Mouse (Mus musculus) megakaryocyte-erythroid progenitor cell, adult 5-6 weeks (primary cell): ENCODE data around the gene Abcc9. TPM values are rescaled to one million over a fixed set of nuclear protein-coding genes. Genes with fewer than 3 reads are reported as not detected.
A peak's percentile ranks its signal among the peaks of the same experiment; 100 is the strongest.

Experiments
- ATAC-seq: replicated peaks from 2 replicates; pipeline ENCODE4 v1.8.0; 2016; ENCODE audit warnings: mild to moderate bottlenecking, inconsistent platforms; ENCODE audit not compliant: severe bottlenecking, poor library complexity, low FRiP score, low TSS enrichment
- total RNA-seq, 2 experiments: library from RNA; stranded (forward) in 1 of 2; stranded (reverse) in 1 of 2; fragments of 200-1000, 215-1000 nt in 1 of 2; fragments of >200 nt in 1 of 2; fragmentation: Nextera tagmentation in 1 of 2; gene quantifications; 2 replicates each; pipeline ENCODE4 v1.2.3; 2014 to 2017

Gene Abcc9
- total RNA-seq, 2 experiments from 2014 or later, result not detected

DNA sequence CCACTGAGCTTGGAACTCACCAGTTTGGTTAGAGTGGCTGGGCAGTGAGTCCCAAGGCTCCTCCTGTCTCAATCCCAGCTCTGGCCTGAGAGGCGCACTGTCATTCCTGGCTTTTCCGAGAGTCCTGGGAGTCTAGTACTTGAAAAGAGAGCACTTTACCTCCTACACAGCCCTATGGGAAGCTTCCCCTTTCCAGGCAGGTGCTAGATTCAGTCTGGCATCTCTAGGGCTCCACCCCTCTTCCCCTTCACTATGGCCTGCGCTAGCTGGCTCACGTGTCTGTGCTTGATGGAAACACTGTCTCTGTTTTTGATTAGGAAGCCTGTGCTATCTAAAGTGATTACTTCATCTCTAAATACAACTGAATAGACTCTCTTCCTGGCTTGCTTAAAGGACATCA, 66.5 kb downstream of the Abcc9 start:
- no peak for ATAC-seq

DNA sequence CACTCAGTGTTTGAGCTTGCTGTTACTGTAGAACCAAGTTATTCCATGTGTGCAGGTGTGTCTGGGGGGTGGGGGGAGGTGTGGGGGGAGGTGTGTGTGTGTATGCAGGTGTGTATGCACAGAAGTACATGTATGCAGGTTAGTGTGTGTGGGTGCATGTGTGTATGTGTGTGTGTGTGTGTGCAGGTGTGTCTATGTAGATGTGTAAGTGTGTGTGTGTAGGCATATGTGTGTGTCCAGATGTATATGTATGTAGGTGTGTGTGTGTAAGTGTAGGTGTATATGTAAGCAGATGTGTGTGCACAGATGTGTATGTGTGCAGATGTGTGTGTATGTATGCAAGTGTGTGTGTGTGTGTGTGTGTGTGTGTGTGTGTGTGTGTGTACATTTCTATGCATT, 66.9 kb downstream of the Abcc9 start:
- ATAC-seq, result no peak

DNA sequence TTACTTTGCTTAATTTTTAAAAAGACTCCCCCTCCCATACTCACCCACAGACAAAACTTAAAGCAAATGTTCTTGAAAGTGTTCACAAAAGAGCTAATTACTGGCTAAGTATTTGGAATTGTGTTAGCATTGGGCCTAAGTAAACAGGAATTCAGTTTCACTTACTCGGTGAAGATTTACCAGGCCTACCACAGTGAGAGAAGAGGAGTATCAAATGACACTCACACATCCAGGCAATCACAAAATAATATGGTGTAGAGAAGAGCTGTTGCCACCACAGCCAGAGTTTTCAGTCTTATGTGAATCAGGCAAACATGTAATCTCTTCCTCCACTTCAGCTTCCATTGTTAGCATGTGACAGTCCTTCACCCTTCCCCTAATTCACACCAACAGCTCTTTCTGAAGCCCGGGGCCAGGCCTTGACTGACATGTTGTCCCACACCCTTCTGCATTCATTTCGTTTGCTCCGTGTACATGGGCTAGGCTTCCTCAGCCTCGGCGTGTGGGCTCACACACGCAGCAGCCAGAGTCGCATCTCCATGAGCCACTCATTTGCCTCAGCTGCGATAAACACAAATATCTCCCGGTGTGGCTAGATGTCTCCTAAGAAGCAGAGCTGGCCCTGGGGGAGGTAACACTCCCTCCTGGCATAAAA, 67.5 kb downstream of the Abcc9 start:
- ATAC-seq, result no peak

DNA sequence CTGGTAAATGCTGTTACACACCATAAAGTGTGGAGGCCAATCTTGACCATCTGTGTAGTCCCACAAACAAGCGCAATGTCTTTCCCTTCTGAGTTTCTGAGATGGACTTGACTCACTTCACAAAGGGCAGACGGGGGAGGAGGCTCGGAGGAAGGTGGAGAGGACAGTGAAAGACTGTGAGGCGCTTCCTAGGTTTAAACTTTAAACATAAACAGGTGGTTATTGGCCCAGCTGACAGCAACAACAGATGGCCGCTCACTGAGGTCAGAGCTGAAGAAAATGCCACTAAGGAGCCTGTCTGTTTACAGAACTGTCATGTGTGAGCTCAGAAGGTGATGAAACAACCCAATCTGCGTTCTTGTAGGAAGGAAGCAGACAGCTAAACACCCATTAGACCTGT, 78.8 kb downstream of the Abcc9 start:
- no peak for ATAC-seq

DNA sequence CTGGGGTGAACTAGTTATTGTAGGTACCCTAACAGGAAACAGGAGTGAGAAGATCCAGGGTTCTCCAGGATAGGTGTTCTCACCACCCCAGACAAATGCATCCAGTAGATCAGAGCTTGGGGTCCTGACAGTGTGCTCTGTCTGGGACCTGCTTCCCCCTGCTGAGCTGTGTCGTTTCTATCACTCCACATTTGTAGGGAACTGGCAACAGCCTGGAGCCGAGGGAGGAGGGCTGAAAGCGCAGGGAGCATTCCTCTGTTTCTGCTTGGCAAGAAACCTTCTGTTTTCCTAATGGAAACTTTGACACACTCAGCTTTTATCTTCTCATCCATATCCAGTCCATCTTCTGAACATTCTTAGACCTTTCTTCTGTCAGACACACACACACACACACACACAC, 85.5 kb downstream of the Abcc9 start:
- no peak for ATAC-seq

DNA sequence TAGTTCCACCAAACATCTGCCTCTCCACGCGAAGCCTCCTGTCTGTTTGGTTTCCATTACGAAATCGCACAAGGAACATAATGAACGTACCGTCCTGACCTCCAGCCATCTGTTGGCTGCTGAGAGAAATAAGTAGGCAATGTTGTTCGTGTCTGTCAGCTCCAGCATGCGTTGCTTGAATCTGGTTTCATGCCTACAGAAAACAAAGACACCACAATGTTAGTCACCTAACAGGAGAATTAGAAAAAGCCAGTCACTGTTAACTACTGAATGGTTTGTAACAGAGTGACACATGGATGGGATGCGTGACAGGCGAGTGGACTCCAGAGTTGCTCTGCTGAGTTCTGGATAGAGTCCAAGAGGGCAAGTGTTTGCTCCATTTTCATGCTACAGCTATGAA, 87.8 kb downstream of the Abcc9 start:
- no peak for ATAC-seq

DNA sequence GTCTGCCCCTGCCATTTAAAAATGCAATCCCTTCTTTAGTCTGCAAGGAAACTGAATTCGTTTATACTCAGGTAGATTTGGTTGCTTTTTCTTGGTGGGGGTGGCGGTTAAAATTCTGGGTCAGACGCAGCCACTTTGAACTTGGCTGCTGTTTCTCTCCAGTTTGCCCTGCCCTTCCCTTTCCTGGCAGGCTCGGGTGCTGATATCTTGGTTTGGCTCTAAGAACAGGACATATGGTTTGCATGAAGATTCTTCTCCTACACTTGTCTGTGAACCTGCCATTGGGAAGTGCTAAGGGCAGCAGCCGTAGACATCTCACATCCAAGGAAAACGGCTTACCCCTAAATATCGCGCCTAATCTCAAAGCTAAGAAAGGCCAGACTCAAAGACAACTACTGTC, 89.7 kb downstream of the Abcc9 start:
- no peak for ATAC-seq

DNA sequence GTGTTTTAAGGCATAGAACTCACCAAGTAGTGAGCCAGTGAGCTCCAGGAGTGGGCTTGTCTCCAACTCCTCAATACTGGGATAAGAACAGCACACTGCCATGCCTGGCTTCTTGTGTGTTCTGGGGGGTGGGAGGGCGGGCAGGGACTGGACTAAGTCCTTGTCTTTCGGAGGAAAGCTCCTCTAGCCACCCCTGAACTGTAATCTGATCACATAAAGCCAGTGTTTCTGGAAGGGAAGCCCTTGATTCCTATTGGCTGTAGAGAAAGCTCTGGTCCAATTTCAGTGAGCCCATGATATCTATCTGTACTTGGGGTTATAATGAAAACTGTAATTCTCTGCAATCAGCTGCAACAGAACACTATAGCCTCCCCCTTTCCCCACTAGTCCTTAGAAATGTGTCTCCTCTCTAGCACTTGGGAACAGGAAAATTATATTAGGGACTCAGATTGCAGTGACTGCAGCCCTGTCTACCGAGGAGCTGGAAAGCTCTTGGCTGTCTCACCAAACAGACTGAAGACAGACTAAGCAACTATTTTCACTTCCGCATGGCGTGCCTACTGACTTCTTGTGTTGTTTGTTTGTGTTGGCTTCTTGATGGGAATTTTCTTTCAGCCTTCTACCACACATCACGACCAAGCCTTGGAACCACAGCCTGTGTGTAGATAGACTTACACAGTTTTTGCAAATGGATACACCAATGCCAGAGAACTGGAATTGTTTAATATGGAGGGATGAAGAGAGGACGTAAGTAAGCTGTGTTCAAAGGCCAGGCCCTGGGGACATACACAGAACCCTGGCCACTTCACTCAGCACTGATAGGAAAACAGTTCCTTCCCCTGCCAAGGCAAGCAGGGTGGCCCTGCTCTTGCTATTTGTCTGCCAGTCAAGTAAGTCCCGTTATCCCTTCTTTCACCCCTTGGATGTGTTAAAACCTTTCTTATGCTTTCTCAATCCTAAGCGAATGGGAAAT, 92.4 kb downstream of the Abcc9 start:
- ATAC-seq, result no peak

DNA sequence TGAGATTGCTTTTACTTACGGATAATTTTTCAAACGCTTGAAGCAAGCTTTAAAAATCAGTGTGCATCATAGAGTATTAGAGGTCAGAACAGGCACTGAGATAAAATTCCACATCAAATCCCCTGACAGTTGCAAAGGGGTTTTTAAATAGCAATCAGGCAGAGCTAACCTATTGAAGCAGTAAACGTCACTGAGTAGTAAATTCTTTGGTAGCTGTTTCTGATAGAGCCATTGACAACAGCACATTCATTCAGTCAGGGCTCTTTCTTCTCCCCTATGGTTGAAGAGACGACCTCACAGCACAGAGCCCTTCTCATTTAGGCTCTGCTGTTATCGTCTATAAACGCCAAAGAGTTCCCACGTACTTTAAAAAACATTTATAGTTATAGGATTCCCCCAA, 95.0 kb downstream of the Abcc9 start:
- ATAC-seq, result no peak

DNA sequence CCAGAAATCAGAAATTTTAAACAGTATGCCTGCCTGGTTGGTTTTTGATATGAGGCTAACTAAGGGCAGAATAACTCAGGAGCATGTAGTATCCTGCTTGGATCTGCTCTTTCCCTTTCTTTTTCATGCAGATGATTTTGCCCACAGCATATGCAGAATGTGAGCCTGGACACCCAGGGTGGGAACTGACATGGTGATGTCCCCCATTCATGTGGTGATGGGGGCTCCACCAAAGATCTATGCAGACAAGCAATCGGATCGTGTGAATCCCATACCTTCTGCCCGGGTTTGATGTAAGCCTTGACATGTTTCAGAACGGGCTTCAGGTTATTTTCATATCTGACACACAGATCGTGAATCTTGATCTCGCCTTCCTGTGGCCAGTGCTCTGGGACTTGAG, 99.3 kb downstream of the Abcc9 start:
- ATAC-seq, result no peak

DNA sequence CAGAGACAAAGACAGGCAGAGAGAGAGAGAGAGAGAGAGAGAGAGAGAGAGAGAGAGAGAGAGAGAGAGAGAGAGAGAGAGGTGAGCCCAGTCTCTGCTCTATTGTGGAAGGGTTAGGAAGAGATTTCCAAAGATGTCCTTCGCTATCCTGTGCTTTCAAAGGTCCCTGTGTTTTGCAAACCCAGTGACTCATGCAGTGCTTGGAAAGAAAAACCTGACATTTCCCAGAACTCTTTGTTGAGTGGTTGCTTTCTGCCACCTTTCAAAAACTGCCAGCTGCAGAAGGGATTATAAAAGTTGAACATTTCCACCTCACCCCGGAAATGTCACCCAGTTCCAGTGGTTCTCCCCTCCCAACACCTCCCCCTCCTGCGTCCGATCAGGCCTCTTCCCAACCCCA, 123.3 kb downstream of the Abcc9 start:
- no peak for ATAC-seq

DNA sequence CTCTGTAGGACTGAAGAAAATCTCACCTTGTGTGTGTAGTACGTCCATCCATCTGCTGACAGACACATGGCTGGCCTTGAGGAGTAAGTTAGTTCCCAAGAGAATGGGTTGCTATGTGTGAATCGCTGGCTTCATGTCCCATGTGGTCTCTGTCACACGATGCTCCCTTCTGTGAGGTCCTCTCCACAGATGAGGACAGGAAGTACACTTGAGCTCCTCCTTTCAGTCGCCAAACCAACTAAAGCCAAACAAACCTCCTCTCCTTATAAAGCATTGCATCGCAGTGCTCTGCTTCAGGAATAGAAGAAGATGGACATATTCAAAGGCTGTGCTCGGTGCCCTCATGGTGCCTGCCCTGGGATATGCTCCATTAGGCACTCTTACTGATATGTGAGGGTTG, 124.3 kb downstream of the Abcc9 start:
- no peak for ATAC-seq

DNA sequence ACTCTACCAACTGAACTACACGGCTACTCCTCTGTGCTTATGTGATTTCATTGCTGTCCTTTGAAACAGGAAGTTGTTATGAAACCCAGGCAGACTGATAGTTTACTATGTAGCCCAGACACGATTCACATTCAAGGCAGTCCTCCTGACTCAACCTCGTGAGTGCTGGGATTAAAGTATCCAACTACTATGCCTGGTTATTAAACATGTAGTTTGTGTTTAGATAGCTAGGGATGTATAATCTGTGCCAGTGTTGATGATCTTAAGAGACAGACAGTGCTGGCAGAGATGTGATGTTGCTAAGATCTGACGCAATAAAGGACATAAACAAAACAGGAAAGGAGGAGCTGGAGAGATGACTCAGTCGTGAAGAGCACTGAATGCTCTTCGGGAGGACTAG, 129.2 kb downstream of the Abcc9 start:
- ATAC-seq, result no peak

DNA sequence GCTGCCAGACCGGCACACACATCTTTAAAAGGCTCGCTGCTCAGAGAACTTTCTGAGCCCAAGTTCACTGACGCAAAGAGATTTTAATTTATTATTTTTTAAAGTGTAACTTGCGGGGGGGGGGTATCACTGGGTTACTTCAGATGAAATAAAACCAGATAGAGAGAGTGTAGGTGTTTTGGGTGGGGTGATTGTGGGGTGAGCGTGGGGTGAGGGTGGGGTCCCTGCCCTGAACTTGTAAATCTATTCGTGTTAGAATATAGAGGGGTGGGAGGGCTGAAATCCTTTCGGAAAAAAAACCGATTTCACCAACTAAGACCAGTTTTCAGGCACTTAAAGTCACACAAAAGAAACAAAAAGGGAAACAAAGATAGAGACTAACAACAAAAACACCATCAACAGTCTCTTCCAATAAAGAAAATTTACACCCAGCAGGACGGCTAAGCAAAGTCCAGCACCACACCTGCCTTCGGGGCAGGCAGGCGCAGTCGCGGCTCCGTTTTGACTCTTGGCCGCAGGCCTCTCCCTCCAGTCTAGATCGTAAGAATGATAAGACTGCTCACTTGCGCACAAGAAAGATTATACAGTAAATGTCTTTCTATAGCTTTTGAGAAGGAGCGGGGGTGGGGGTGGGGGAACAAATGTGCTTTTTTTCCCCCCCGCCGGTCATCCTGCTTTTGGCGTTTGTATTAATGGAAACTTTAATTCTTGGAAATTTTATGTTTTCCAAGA, 130.3 kb downstream of the Abcc9 start:
- peak; percentile 53; the same call in 1 of the 2 replicates for ATAC-seq

DNA sequence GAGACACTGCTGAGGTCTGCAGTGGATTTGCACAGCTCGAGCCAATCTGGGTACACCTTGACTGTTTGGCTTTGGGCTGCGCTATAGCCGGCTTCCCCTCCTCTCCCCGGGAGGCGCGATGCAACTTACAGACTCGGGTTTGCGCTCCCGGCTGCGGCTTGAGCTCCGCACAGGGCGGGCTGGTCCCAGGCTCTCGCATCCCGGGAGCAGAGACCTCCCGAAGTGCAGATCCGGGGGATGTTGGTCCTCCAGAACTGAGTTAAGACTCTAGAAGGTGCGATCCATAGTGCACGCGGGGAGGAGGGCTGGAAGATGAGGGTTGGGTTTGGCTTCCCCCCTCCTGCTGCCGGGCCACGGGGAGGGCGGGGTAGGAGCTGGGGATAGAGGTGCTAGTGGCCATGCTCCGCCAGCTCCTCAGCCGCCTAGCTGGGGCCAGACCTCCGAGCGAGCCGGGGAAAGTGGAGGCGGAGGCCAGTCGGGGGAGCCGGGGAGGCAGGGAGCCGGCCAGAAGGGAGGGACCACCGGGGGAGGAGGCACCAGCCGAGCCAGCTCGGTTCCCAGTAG, 131.0 kb downstream of the Abcc9 start, which contains the start of gene Kcnj8:
TSS of gene Kcnj8 (minus strand) at position 560 of the 564 bp plus-strand sequence.
- peak; percentile 65 for ATAC-seq

DNA sequence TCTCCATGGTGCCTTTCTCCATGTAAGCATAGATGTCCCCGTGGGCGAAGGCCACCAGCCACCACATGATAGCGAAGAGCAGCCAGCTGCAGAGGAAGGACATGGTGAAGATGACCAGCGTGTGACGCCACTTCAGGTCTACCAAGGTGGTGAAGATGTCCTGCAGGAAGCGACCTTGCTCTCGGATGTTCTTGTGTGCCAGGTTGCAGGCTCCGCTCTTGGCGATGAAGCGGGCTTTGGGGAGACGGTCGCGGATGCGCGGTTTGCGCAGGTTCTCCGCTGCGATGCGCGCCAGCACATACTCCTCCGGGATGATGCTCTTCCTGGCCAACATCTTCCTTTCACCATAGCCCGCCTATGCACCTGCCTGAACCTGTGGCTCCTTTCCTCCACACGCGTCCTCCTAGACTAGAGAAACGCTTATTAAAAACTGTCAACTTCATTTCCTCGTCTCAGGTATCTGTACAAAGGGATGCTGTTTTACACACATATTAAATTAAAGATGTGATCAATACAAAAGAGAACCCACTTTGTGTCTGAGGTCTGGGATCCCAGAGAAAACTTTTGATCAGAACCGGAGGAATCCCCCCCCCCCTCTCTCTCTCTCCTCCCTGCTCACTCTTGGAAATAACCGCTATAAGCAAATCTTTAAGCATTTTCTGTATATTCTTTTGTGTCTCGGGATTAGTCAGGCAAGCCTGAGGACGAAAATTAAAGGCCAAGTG, 131.9 kb downstream of the Abcc9 start:
- no peak for ATAC-seq

DNA sequence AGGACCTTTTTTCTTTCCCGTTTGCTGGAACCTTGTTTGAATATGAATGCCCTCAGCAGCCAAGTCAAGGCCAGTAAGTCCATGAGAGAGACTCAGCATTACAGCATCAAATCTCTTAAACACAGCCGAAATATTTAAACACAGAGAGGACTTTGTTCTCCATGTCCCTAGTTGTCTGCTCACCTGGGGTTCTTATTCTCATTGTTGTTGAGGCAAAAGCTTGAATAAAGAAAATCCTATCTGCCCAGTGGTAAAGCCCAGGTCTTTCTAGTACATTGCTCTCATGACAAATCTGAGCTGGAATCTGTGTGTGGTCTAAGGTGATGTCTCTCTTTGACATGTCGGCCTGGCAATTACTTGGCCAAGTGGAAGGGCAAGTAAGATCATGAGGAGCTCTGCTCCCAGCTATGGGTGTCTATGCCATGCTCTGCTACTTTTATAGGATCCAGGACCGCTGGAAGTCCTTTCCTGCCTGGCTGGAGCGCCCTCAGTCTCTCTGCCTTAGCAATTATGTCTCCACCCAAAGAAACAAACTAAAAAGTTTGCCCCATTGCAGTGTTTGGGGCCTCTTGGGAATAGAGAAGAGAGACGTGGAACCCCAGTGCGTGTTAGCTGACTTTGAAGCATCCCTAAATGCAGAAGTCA, 133.3 kb downstream of the Abcc9 start:
- no peak for ATAC-seq

DNA sequence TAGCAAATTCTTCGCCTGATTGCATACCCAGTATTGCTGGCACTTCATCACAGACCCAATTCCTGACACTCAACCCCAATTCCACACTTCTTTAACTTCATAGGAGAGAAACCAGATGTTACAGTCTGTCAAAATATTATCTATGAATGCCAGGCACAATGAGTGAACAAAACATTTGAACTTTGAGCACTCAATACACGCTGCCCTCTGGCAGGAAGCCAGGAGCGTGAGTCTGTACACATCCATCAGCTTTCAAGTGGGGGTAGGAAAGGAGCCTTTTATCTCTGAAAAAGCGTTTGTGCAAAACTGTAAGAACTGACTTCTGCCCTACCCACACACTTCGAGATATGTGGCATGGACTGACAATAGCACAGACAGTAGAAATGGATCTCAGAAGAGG, 134.7 kb downstream of the Abcc9 start:
- peak; percentile 81 for ATAC-seq

DNA sequence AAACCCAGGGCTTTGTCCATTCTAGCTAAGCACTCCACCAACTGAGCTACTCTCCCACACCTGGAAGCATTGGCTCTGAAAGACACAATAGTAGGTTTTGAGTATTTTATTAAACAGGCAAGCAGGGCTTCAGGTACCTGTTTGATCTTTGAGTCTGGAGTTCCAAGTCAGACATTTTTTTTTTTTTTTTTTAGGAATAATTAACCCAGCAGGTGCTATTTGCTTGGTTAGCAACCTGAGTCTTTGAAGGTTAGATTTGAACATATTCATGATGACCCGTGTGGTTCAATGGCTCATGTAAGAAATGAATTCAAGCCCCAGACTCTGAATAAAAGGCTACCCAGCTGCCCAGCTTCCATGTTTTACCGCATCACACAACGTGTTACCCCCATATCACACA, 137.4 kb downstream of the Abcc9 start:
- ATAC-seq, result no peak
